ENCODE assay signal across 13 mouse cellular contexts in the genomic region with DNA sequence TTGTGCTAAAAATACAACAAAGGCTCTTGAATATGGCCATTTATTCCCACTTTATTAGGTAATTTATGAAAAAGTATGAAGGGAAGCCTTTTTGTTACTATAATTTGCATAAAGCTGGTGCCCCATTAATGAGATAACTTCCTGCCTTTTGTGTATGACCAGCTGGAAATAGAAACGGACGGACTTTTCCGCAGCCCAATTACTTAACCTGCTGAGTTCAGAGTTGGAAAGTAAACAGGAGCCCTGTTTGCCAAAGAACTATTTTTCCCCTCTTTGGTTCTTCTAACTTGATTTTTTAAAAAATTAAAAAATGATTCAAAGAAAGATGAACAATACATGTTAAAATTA.
DNase-seq lines count a peak whose midpoint lies in the region; ATAC-seq and TF ChIP-seq lines count a peak whose summit lies in the region.
"Had no signal": no experiment of that assay in that cellular context is flagged by ENCODE, and none has a peak within 500 bp of the region (broad histone marks: within the 10 kb centered on the region; RNA-seq: fewer than 3 reads in every experiment).

No protein-coding gene starts in this region.

- 44% methylated on average over 3 of the region's 3 CpGs for WGBS in lung, embryonic 14.5 days
- WGBS in forebrain, embryonic 15.5 days: 2% methylated on average over 3 of the region's 3 CpGs
- 13% methylated on average over 3 of the region's 3 CpGs for WGBS in hindbrain, embryonic 15.5 days
- 11% methylated on average over 3 of the region's 3 CpGs for WGBS in neural tube, embryonic 13.5 days
- 78% methylated on average over 3 of the region's 3 CpGs for WGBS in heart, embryonic 11.5 days (ENCODE audit: insufficient replicate concordance)

- no peak for ATAC-seq in lung, embryonic 14.5 days (ENCODE audit: insufficient read depth)
- ATAC-seq in forebrain, embryonic 15.5 days (replicated peaks): peak; percentile 77
- peak; percentile 19; the same call in 1 of the 2 replicates for ATAC-seq in hindbrain, embryonic 15.5 days (ENCODE audit: low FRiP score, low read depth)
- no peak for ATAC-seq in neural tube, embryonic 13.5 days (ENCODE audit: low read depth)
- ATAC-seq in heart, embryonic 11.5 days (replicated peaks; ENCODE audit: insufficient number of reproducible peaks, low FRiP score, low TSS enrichment): no peak
- ATAC-seq: activated CD4-positive, CD25-positive, alpha-beta regulatory T cell, adult 4 months had no signal

- DNase-seq in lung, embryonic 14.5 days: peak; percentile 48
- DNase-seq in lung, postnatal 4 days: no peak
- DNase-seq in thymus, postnatal 25 days: no peak
- DNase-seq: cerebellum, adult 11-12 months; heart, adult 2 months; heart, postnatal 36 days; kidney, adult 2 months had no signal

- H3K27ac ChIP-seq in lung, embryonic 14.5 days (ENCODE audit: low read depth): no peak overlapping the region
- no peak overlapping the region for H3K27ac ChIP-seq in forebrain, embryonic 15.5 days (replicated peaks)
- no peak overlapping the region for H3K27ac ChIP-seq in hindbrain, embryonic 15.5 days (replicated peaks)
- no peak overlapping the region for H3K27ac ChIP-seq in neural tube, embryonic 13.5 days (replicated peaks)
- H3K27ac ChIP-seq in heart, embryonic 11.5 days (ENCODE audit: low read depth, low read length): no peak overlapping the region
- H3K27ac ChIP-seq: heart, adult 2 months; lung, embryonic 15.5 days had no signal

- no peaks in the 10 kb centered on the region for H3K4me1 ChIP-seq in lung, embryonic 14.5 days (ENCODE audit: insufficient read depth)
- H3K4me1 ChIP-seq in forebrain, embryonic 15.5 days: peaks cover 12% of the 10 kb centered on the region
- H3K4me1 ChIP-seq in hindbrain, embryonic 15.5 days (replicated peaks): peaks cover 11% of the 10 kb centered on the region
- peaks cover 16% of the 10 kb centered on the region for H3K4me1 ChIP-seq in neural tube, embryonic 13.5 days (replicated peaks)
- H3K4me1 ChIP-seq in heart, embryonic 11.5 days (ENCODE audit: control insufficient read depth, insufficient read depth, low read length): no peaks in the 10 kb centered on the region; the same call in 1 of the 2 replicates
- H3K4me1 ChIP-seq: lung, embryonic 15.5 days had no signal

- H3K36me3 ChIP-seq in lung, embryonic 14.5 days (ENCODE audit: insufficient read depth): no peaks in the 10 kb centered on the region
- H3K36me3 ChIP-seq in forebrain, embryonic 15.5 days: no peaks in the 10 kb centered on the region
- H3K36me3 ChIP-seq in hindbrain, embryonic 15.5 days: no peaks in the 10 kb centered on the region
- H3K36me3 ChIP-seq in neural tube, embryonic 13.5 days: no peaks in the 10 kb centered on the region
- no peaks in the 10 kb centered on the region for H3K36me3 ChIP-seq in heart, embryonic 11.5 days (ENCODE audit: control insufficient read depth, insufficient read depth, low read length)
- H3K36me3 ChIP-seq: lung, embryonic 15.5 days had no signal

- H3K4me2 ChIP-seq in lung, embryonic 14.5 days: no peak overlapping the region
- peak overlapping the region; percentile 32 for H3K4me2 ChIP-seq in forebrain, embryonic 15.5 days (replicated peaks)
- peak overlapping the region; percentile 37; the same call in 1 of the 2 replicates for H3K4me2 ChIP-seq in hindbrain, embryonic 15.5 days
- peak overlapping the region; percentile 38 for H3K4me2 ChIP-seq in neural tube, embryonic 13.5 days
- H3K4me2 ChIP-seq in heart, embryonic 11.5 days: no peak overlapping the region
- H3K4me2 ChIP-seq: lung, embryonic 15.5 days had no signal

- H3K4me3 ChIP-seq in lung, embryonic 14.5 days (ENCODE audit: low read depth, low read length): no peak overlapping the region
- no peak overlapping the region for H3K4me3 ChIP-seq in forebrain, embryonic 15.5 days
- no peak overlapping the region for H3K4me3 ChIP-seq in hindbrain, embryonic 15.5 days
- no peak overlapping the region for H3K4me3 ChIP-seq in neural tube, embryonic 13.5 days
- H3K4me3 ChIP-seq in heart, embryonic 11.5 days (ENCODE audit: low read depth, low read length): no peak overlapping the region
- H3K4me3 ChIP-seq: heart, adult 2 months; lung, embryonic 15.5 days had no signal

- no peaks in the 10 kb centered on the region for H3K27me3 ChIP-seq in lung, embryonic 14.5 days (ENCODE audit: insufficient read depth, low read length)
- no peaks in the 10 kb centered on the region for H3K27me3 ChIP-seq in forebrain, embryonic 15.5 days
- no peaks in the 10 kb centered on the region for H3K27me3 ChIP-seq in hindbrain, embryonic 15.5 days
- H3K27me3 ChIP-seq in neural tube, embryonic 13.5 days: no peaks in the 10 kb centered on the region
- H3K27me3 ChIP-seq in heart, embryonic 11.5 days (ENCODE audit: control insufficient read depth, insufficient read depth, low read length): no peaks in the 10 kb centered on the region
- H3K27me3 ChIP-seq: lung, embryonic 15.5 days had no signal

- H3K9me3 ChIP-seq in lung, embryonic 14.5 days (ENCODE audit: low read depth, low read length): no peaks in the 10 kb centered on the region
- no peaks in the 10 kb centered on the region for H3K9me3 ChIP-seq in forebrain, embryonic 15.5 days
- H3K9me3 ChIP-seq in hindbrain, embryonic 15.5 days: no peaks in the 10 kb centered on the region
- no peaks in the 10 kb centered on the region for H3K9me3 ChIP-seq in neural tube, embryonic 13.5 days
- H3K9me3 ChIP-seq in heart, embryonic 11.5 days (replicated peaks; ENCODE audit: control insufficient read depth, low read length): no peaks in the 10 kb centered on the region
- H3K9me3 ChIP-seq: lung, embryonic 15.5 days had no signal

- TF ChIP-seq CTCF in lung, embryonic 14.5 days (IDR thresholded peaks at IDR 0.05; ENCODE audit: low read depth): no peak

- no peak overlapping the region for H3K9ac ChIP-seq in lung, embryonic 14.5 days
- H3K9ac ChIP-seq in forebrain, embryonic 15.5 days (replicated peaks): no peak overlapping the region
- no peak overlapping the region for H3K9ac ChIP-seq in hindbrain, embryonic 15.5 days
- no peak overlapping the region for H3K9ac ChIP-seq in neural tube, embryonic 13.5 days
- H3K9ac ChIP-seq in heart, embryonic 11.5 days (ENCODE audit: low read depth, low read length): no peak overlapping the region
- H3K9ac ChIP-seq: lung, embryonic 15.5 days had no signal

Comparison
In these comparisons a context has a peak if more than half of its experiments do, and no peak if none do; other contexts are left out.
1. ATAC-seq: peak in forebrain, embryonic 15.5 days (single experiment) and hindbrain, embryonic 15.5 days (single experiment); none in lung, embryonic 14.5 days (single experiment), neural tube, embryonic 13.5 days (single experiment) and heart, embryonic 11.5 days (single experiment).
2. H3K4me2 ChIP-seq: peak in forebrain, embryonic 15.5 days (single experiment), hindbrain, embryonic 15.5 days (single experiment) and neural tube, embryonic 13.5 days (single experiment); none in lung, embryonic 14.5 days (single experiment) and heart, embryonic 11.5 days (single experiment).